In the genomic region with DNA sequence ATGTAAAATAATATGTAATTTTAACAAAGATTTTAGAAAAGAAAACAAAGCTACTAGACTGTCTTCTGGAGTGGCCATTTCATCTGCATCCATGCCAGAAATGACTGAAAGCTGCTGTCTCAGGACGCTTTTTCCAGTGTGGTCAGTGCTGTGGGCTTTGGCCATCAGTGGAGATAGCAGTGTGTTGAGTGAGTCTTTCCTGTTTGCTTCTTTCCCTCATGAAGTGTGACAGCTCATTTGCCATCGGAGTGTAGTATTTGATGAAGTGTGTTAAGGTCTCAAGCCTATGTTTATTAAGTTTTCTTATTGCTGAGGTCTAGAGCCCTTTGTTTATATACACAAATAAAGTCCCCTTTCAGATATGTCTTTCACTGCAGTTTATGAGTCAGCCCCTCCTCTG, we compare ENCODE assay signal across 14 mouse cellular contexts.
"Had no signal": no experiment of that assay in that cellular context is flagged by ENCODE, and none has a peak within 500 bp of the region (broad histone marks: within the 10 kb centered on the region; RNA-seq: fewer than 3 reads in every experiment).

No protein-coding gene starts in this region.

- H3K4me2 ChIP-seq: limb, embryonic 15.5 days; liver, embryonic 12.5 days; midbrain, embryonic 11.5 days; midbrain, embryonic 13.5 days; midbrain, embryonic 15.5 days; neural tube, embryonic 12.5 days; stomach, embryonic 15.5 days had no signal

- H3K9me3 ChIP-seq: limb, embryonic 15.5 days; liver, embryonic 12.5 days; midbrain, embryonic 13.5 days; midbrain, embryonic 15.5 days; neural tube, embryonic 12.5 days; stomach, embryonic 15.5 days had no signal

- H3K27ac ChIP-seq: limb, embryonic 15.5 days; liver, embryonic 12.5 days; liver, embryonic 14.5 days; macrophage; midbrain, embryonic 13.5 days; midbrain, embryonic 15.5 days; neural tube, embryonic 12.5 days; stomach, embryonic 15.5 days; stomach, postnatal 0 days had no signal

- H3K36me3 ChIP-seq: limb, embryonic 15.5 days; liver, embryonic 12.5 days; midbrain, embryonic 15.5 days; neural tube, embryonic 12.5 days; stomach, embryonic 15.5 days had no signal

- H3K9ac ChIP-seq: limb, embryonic 15.5 days; liver, embryonic 12.5 days; liver, embryonic 14.5 days; midbrain, embryonic 13.5 days; midbrain, embryonic 15.5 days; neural tube, embryonic 12.5 days; stomach, embryonic 15.5 days had no signal

- H3K4me1 ChIP-seq: limb, embryonic 15.5 days; neural tube, embryonic 12.5 days had no signal

- DNase-seq: right cerebral cortex, postnatal 14 days; thymus, adult 2 months; thymus, postnatal 25 days; thymus, postnatal 4 days had no signal

- H3K27me3 ChIP-seq: limb, embryonic 15.5 days; liver, embryonic 12.5 days; midbrain, embryonic 13.5 days; midbrain, embryonic 15.5 days; neural tube, embryonic 12.5 days; stomach, embryonic 15.5 days had no signal

- H3K4me3 ChIP-seq: limb, embryonic 15.5 days; liver, embryonic 12.5 days; midbrain, embryonic 13.5 days; midbrain, embryonic 15.5 days; neural tube, embryonic 12.5 days; stomach, embryonic 15.5 days had no signal

- ATAC-seq: liver, embryonic 12.5 days; midbrain, embryonic 13.5 days; midbrain, embryonic 15.5 days had no signal
